Mouse (Mus musculus) C2C12 (cell line): ENCODE results near the gene Cep170. TPM values are rescaled to one million over a fixed set of nuclear protein-coding genes. Genes with fewer than 3 reads are reported as not detected.

Experiments used
- H3K27me3 ChIP-seq: one replicate; pipeline ENCODE4 v1.6.1; 2011; ENCODE audit not compliant: control insufficient read depth, insufficient read depth, insufficient read length
- H3K36me3 ChIP-seq: one replicate; pipeline ENCODE4 v1.6.1; 2011; ENCODE audit not compliant: control insufficient read depth, insufficient read depth
- H3K4me3 ChIP-seq: one replicate; pipeline ENCODE4 v1.5.1; 2011; ENCODE audit warnings: mild to moderate bottlenecking, control low read depth; ENCODE audit not compliant: poor library complexity, insufficient read depth, severe bottlenecking
- H3K79me2 ChIP-seq: one replicate; pipeline ENCODE4 v1.6.1; 2011; ENCODE audit not compliant: control insufficient read depth, insufficient read depth
- H3K79me3 ChIP-seq: one replicate; pipeline ENCODE4 v1.6.1; 2011; ENCODE audit warnings: low read depth, control low read depth
- H3ac ChIP-seq: one replicate; pipeline ENCODE3; 2011; ENCODE audit warnings: low read depth; ENCODE audit not compliant: control insufficient read depth, insufficient read length
- CEBPB ChIP-seq: IDR thresholded peaks from one replicate; pipeline ENCODE4 v1.6.1; 2011; ENCODE audit warnings: low read depth, mild to moderate bottlenecking, control low read depth, moderate library complexity
- CTCF ChIP-seq: IDR thresholded peaks from one replicate; pipeline ENCODE4 v1.5.1; 2011; ENCODE audit not compliant: control insufficient read depth, insufficient read depth, insufficient read length
- FOSL1 ChIP-seq: IDR thresholded peaks from one replicate; pipeline ENCODE4 v1.8.0; 2011; ENCODE audit warnings: mild to moderate bottlenecking, low read length; ENCODE audit not compliant: poor library complexity, insufficient read depth, severe bottlenecking
- MAX ChIP-seq: IDR thresholded peaks from one replicate; pipeline ENCODE4 v1.6.1; 2011; ENCODE audit warnings: mild to moderate bottlenecking, control low read depth
- MYOD1 ChIP-seq: IDR thresholded peaks from one replicate; pipeline ENCODE4 v1.6.1; 2011; ENCODE audit warnings: low read depth; ENCODE audit not compliant: control insufficient read depth, insufficient read length
- MYOG ChIP-seq: IDR thresholded peaks from one replicate; pipeline ENCODE4 v1.6.1; 2011; ENCODE audit not compliant: control insufficient read depth, insufficient read length; ENCODE audit errors: extremely low read depth
- USF1 ChIP-seq: IDR thresholded peaks from one replicate; pipeline ENCODE4 v1.6.1; 2011; ENCODE audit warnings: low read depth, mild to moderate bottlenecking, control low read depth, moderate library complexity
- polyA plus RNA-seq: library from polyadenylated mRNA; unstranded; fragments of >200 nt; fragmentation: generic; extraction: Trizol; gene quantifications from one replicate; pipeline ENCODE4 v1.2.1, GENCODE M21; 2012; ENCODE audit warnings: missing spikeins

Gene Cep170
- polyA plus RNA-seq, 1 experiment: 15.1 TPM

- peaks cover 29% of the 10 kb centered on the region for H3K79me3 ChIP-seq
- H3K27me3 ChIP-seq: no peaks in the 10 kb centered on the region
- no peak overlapping the region for H3ac ChIP-seq
- H3K36me3 ChIP-seq: peaks cover 7% of the 10 kb centered on the region
- TF ChIP-seq CEBPB (peak; percentile 77), USF1 (no peak), CTCF (no peak)
- peak overlapping the region; percentile 41 for H3K4me3 ChIP-seq
- peaks cover 59% of the 10 kb centered on the region for H3K79me2 ChIP-seq
Observed at GRCm38 (mm10) chr1:176833948-176834347, 20.1 kb upstream of the Cep170 start.

- Histone ChIP-seq H3K27me3 (no peaks in the 10 kb centered on the region), H3K79me3 (peaks cover 29% of the 10 kb centered on the region), H3K4me3 (no peak overlapping the region), H3K79me2 (peaks cover 65% of the 10 kb centered on the region), H3K36me3 (peaks cover 11% of the 10 kb centered on the region), H3ac (peak overlapping the region; percentile 35)
- TF ChIP-seq USF1 (no peak), CTCF (no peak), MYOD1 (no peak), CEBPB (no peak), FOSL1 (no peak), MAX (no peak), MYOG (no peak)
Observed at GRCm38 (mm10) chr1:176833257-176833656, 19.4 kb upstream of the Cep170 start.

GRCm38 (mm10) chr1:176832607-176833006 lies 18.7 kb upstream of the Cep170 start:
- Histone ChIP-seq H3K4me3 (no peak overlapping the region), H3K79me2 (peaks cover 65% of the 10 kb centered on the region)
- TF ChIP-seq FOSL1 (peak; percentile 21), MYOD1 (peak; percentile 17), USF1 (no peak)

GRCm38 (mm10) chr1:176832071-176832470 lies 18.2 kb upstream of the Cep170 start:
- Histone ChIP-seq H3K4me3 (no peak overlapping the region), H3K79me2 (peaks cover 65% of the 10 kb centered on the region), H3K79me3 (peaks cover 29% of the 10 kb centered on the region), H3ac (no peak overlapping the region), H3K27me3 (no peaks in the 10 kb centered on the region), H3K36me3 (peaks cover 11% of the 10 kb centered on the region)
- TF ChIP-seq MAX: no peak

More at GRCm38 (mm10) chr1:176832607-176833006, 18.7 kb upstream of the Cep170 start:
- Histone ChIP-seq H3ac (no peak overlapping the region), H3K36me3 (peaks cover 11% of the 10 kb centered on the region), H3K27me3 (no peaks in the 10 kb centered on the region), H3K79me3 (peaks cover 29% of the 10 kb centered on the region)

GRCm38 (mm10) chr1:176828666-176829065 lies 14.8 kb upstream of the Cep170 start:
- no peak for TF ChIP-seq USF1
- TF ChIP-seq CTCF: no peak
- no peak for TF ChIP-seq MYOD1
- TF ChIP-seq MAX: no peak
- no peak for TF ChIP-seq FOSL1
- no peak for TF ChIP-seq CEBPB
- no peak for TF ChIP-seq MYOG

GRCm38 (mm10) chr1:176827945-176828485 lies 14.1 kb upstream of the Cep170 start:
- no peak overlapping the region for H3ac ChIP-seq
- TF ChIP-seq MYOG: no peak
- TF ChIP-seq MAX: no peak
- no peak for TF ChIP-seq MYOD1
- no peak for TF ChIP-seq FOSL1
- TF ChIP-seq CEBPB: no peak
- no peak for TF ChIP-seq USF1
- no peak for TF ChIP-seq CTCF
- H3K79me2 ChIP-seq: peaks cover 70% of the 10 kb centered on the region
- H3K27me3 ChIP-seq: no peaks in the 10 kb centered on the region
- no peak overlapping the region for H3K4me3 ChIP-seq
- peaks cover 27% of the 10 kb centered on the region for H3K79me3 ChIP-seq
- peaks cover 11% of the 10 kb centered on the region for H3K36me3 ChIP-seq

More at GRCm38 (mm10) chr1:176828666-176829065, 14.8 kb upstream of the Cep170 start:
- Histone ChIP-seq H3K36me3 (peaks cover 11% of the 10 kb centered on the region), H3K79me3 (peaks cover 28% of the 10 kb centered on the region), H3K27me3 (no peaks in the 10 kb centered on the region), H3K4me3 (no peak overlapping the region), H3ac (no peak overlapping the region), H3K79me2 (peaks cover 70% of the 10 kb centered on the region)

- no peaks in the 10 kb centered on the region for H3K27me3 ChIP-seq
Observed at GRCm38 (mm10) chr1:176827365-176827764, 13.5 kb upstream of the Cep170 start.

More at GRCm38 (mm10) chr1:176827365-176827764, 13.5 kb upstream of the Cep170 start:
- Histone ChIP-seq H3K79me3 (peaks cover 27% of the 10 kb centered on the region), H3K79me2 (peaks cover 75% of the 10 kb centered on the region), H3K4me3 (no peak overlapping the region), H3ac (peak overlapping the region; percentile 24), H3K36me3 (peaks cover 11% of the 10 kb centered on the region)
- no peak for TF ChIP-seq CTCF
- no peak for TF ChIP-seq USF1
- no peak for TF ChIP-seq MYOG
